Mouse (Mus musculus) telencephalon, adult 2 months (tissue): ENCODE data around the gene Olfr211.
"Not testable (repeated sequence)": the region's sequence is repeated elsewhere in the genome, so short reads cannot be mapped to it uniquely, and the experiment has no call there.

Experiments
- DNase-seq: peaks from one replicate; pipeline ENCODE4 v3.0.0-alpha.2; 2011; ENCODE audit warnings: low read depth, low spot score

Olfr211 gene

GRCm38 (mm10) chr6:116488791-116489190, at the start of gene Olfr211:
TSS of gene Olfr211 (plus strand) at chr6:116489091.
- DNase-seq: no peak

DNA sequence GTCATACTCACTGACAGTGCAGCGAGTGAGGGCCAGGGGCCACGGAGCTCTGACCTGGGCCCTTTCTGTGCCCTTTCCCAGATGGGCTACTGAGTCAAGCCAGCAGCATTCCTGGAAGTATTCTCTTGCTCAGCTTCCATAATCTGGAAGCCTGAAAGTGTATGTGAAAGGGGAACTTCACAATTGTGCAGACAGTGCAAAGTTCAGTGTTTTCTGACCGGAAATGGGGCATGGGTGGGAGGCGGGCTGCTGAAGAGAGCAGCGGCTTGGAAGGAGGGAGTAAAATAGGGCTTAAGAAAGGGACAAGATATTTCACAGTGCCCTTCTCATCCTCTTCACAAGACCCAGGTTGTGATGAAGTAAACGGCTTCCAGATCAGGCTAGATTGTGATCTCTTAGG, 49.4 kb upstream of the Olfr211 start:
- DNase-seq: no peak

- DNase-seq: no peak
Measured at GRCm38 (mm10) chr6:116440447-116440846, 48.4 kb upstream of the Olfr211 start.

GRCm38 (mm10) chr6:116440849-116441248, 48.0 kb upstream of the Olfr211 start:
- DNase-seq: no peak

- DNase-seq: peak; percentile 4
Measured at GRCm38 (mm10) chr6:116455781-116456180, 33.1 kb upstream of the Olfr211 start.

DNA sequence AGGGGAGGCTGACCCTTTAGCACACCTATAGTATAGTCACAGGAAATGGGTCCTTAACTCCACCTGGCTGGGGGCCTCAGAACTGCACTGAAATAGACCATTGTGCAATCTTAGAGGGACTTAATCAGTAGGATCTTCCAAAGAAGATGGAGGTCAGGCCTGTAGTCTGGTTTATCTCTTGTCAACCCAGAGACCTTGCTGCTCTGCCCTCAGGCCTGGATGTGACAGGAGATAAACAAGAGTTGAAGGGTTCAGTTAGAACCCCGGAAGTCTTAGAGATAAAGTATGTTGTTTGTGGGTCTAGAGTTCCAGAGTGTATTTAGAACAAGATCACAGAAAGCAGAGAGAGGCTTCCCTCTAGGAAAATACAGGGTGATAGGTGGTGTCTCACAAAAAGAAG, 32.4 kb upstream of the Olfr211 start:
- DNase-seq: no peak

DNA sequence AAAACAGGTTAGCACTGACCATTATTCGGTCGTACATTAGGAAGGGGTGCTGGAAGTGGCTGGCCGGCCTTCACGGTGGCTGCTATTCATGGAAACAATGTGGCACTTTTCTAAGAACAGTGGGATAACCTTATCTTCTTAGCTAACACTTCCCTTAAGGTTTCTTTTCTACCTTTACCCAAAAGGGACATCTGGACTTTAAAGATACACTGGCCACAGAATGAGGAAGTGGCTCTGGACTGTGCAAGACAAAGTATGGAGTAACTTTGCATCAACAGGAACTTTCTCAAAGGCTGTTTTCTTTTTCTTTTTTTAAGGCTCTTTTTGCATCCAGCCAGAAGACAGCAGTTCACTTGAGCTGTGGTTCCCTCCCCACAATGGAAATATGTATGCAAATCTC, 30.2 kb upstream of the Olfr211 start:
- no peak for DNase-seq

GRCm38 (mm10) chr6:116459232-116459631, 29.7 kb upstream of the Olfr211 start:
- no peak for DNase-seq

- no peak for DNase-seq
Measured at GRCm38 (mm10) chr6:116460544-116461283, 28.2 kb upstream of the Olfr211 start, which contains the start of gene Alox5. TSS of gene Alox5 (minus strand) at chr6:116461178.

DNA sequence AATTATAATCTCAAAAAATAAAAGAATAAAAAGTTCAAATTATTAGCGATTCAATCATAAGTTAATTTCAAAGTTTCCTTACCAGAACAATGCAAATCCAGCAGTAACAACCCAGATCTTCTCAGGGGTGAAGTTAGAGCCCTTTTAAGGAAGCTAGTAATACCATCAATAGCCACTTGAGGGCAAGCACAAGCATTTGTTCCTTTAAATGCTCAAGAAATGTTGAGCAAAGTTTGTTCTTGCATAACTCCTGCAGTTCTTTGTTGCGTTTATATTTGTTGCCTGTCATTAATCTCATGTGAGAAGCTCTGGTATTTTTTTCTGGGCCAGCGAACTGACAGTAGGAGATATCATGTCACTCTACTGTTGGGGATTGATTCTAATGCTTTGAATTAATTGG, 20.8 kb upstream of the Olfr211 start:
- DNase-seq: peak; percentile 6

- no peak for DNase-seq
Measured at GRCm38 (mm10) chr6:116485081-116485480, 3.8 kb upstream of the Olfr211 start.

DNA sequence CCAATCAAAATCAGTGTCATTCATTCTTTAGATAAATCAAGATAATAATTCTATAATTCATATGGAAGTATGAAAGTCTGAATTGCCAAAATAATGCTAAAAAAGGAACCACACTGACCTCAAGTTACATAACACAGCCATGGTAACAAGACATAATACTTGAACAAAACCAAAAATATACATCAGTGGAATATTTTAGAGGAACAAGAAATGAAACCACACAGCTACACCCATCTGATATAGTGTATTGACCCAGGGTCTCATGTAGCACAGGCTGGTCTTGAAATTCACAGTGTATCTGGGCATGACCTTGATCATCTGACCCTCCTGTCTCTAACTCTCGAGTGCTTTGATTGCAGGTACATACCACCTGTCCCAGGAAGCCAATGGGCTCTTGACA, 2.1 kb upstream of the Olfr211 start:
- DNase-seq: no peak

DNA sequence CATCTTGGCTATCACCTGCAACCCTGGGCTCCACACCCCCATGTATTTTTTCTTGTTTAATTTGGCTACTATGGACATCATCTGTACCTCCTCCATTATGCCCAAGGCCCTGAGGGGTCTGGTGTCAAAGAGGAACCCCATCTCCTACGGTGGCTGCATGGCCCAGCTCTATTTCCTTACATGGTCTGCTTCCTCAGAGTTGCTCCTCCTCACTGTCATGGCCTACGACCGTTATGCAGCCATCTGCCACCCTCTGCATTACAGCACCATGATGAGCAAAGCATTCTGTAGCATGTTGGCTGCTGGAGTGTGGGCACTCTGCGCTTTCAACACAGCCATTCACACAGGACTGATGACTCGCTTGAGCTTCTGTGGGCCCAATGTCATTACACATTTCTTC, 4.9 kb downstream of the Olfr211 start:
- no peak for DNase-seq

DNA sequence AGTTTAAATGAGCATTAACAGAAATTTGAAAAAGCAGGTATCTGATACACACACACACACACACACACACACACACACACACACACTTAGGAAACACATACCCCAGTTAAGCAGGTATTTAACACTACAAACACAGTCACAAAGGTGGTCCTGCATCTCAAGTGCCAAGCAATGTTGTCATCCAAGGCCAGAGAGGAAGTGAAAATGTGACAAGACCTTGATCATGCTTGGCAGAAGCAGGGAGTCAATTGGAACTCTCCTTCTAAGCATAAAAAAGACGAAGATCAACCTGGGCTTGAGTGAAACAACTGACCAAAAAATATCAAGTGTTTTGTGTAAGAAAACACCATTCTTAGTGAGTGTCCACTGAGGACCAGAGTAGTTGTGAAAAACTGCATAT, 7.1 kb downstream of the Olfr211 start:
- no peak for DNase-seq

- DNase-seq: not testable (repeated sequence)
Measured at GRCm38 (mm10) chr6:116506302-116507003, 17.6 kb downstream of the Olfr211 start, which contains the start of gene Olfr212. TSS of gene Olfr212 (plus strand) at chr6:116506516.

- no peak for DNase-seq
Measured at GRCm38 (mm10) chr6:116514832-116515231, 25.9 kb downstream of the Olfr211 start.

- DNase-seq: no peak
Measured at GRCm38 (mm10) chr6:116538156-116538555, 49.3 kb downstream of the Olfr211 start, which contains the start of gene Olfr213. TSS of gene Olfr213 (plus strand) at chr6:116538456.

DNA sequence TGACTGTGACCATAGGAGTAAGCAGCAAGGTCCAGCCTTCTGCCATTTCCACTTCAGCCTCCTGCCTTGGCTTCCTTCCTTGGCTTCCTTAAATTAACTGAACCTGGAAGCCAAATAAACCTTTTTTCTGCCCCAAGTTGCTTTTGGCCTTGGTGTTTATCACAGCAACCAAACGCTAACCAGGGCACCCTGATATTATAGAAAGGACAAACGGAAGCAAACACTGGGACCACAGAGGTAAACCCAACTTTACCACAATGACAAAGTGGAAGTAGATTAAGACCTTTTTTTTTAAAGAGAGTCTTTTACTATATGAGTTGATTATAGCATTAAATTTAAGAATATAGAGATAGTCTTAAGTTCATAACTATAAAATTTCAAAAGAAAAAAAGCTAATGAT, 53.6 kb downstream of the Olfr211 start:
- no peak for DNase-seq
